Mouse (Mus musculus) heart, embryonic 16.5 days (tissue): Measurements from ENCODE around the gene Nup210l. TPM values are rescaled to one million over a fixed set of nuclear protein-coding genes. Genes with fewer than 3 reads are reported as not detected.
"Not testable (repeated sequence)": the region's sequence is repeated elsewhere in the genome, so short reads cannot be mapped to it uniquely, and the experiment has no call there.

ENCODE experiments used
- ATAC-seq: fragments of 200-750 bp; cut with Nextera tagmentation; replicated peaks from 2 replicates; pipeline ENCODE4 v1.8.0; 2017; ENCODE audit warnings: moderate number of reproducible peaks; ENCODE audit not compliant: insufficient read depth, low FRiP score; ENCODE audit errors: extremely low read depth
- H3K27ac ChIP-seq: fragments of 300-500 bp; sonication (generic); 2 replicates; pipeline ENCODE4 v1.5.1; 2014; ENCODE audit warnings: mild to moderate bottlenecking, low read length, control low read depth, moderate library complexity
- H3K27me3 ChIP-seq: fragments of 300-500 bp; sonication (generic); 2 replicates; pipeline ENCODE4 v1.6.1; 2014; ENCODE audit warnings: low read length, mixed read lengths; ENCODE audit not compliant: control insufficient read depth, insufficient read depth
- H3K36me3 ChIP-seq: fragments of 300-500 bp; sonication (generic); 2 replicates; pipeline ENCODE4 v1.6.1; 2014; ENCODE audit not compliant: control insufficient read depth, insufficient read depth
- H3K4me1 ChIP-seq: fragments of 300-500 bp; sonication (generic); 2 replicates; pipeline ENCODE4 v1.6.1; 2014; ENCODE audit warnings: low read length, mixed read lengths; ENCODE audit not compliant: control insufficient read depth, insufficient read depth
- H3K4me2 ChIP-seq: fragments of 300-500 bp; sonication (generic); 2 replicates; pipeline ENCODE4 v1.6.1; 2014; ENCODE audit warnings: low read depth, mild to moderate bottlenecking, control low read depth, low read length
- H3K4me3 ChIP-seq: fragments of 300-500 bp; sonication (generic); 2 replicates; pipeline ENCODE4 v1.5.1; 2014; ENCODE audit warnings: mild to moderate bottlenecking, control low read depth, low read length
- H3K9ac ChIP-seq: fragments of 300-500 bp; sonication (generic); 2 replicates; pipeline ENCODE4 v1.6.1; 2014; ENCODE audit warnings: low read length, control low read depth
- H3K9me3 ChIP-seq: fragments of 300-500 bp; sonication (generic); replicated peaks from 2 replicates; pipeline ENCODE4 v1.6.1; 2016; ENCODE audit warnings: low read length; ENCODE audit not compliant: control insufficient read depth
- WGBS: fragments of 180-500 bp; shearing (Covaris S2); extraction: QIAGEN DNeasy Blood & Tissue Kit; methylation state at CpG from one replicate; pipeline ENCODE4 v1.1.7; 2014; 5-methylcytosine and 5-hydroxymethylcytosine counted together
- polyA plus RNA-seq: library from polyadenylated mRNA; unstranded; fragments of >200 nt; fragmentation: Nextera tagmentation; extraction: Ambion mirVana; gene quantifications from 2 replicates; pipeline ENCODE4 v1.2.1, GENCODE M21; 2015

The Nup210l gene
- polyA plus RNA-seq, 1 experiment from 2014 or later, result 0.32 TPM

DNA sequence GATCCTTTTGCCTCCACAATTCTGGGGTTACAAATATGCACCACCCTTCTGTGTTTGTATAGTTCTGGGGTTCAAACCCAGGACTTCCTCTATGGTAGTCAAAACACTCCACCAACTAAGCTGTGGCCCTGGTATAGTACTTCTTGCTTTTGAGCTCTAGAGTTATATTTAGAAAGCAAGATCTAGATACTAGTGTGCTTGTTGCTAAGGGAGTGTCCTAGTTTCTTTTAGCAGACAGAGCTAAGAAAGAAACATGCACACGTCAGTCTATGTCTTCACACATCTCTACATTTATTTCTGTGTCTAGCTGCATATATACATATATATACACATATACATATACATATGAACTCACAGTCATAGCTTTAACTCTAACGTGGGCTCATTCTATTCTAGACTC lies 7.8 kb downstream of the Nup210l start:
- Histone ChIP-seq H3K27ac (peak overlapping the region; percentile 37; the same call in 1 of the 2 replicates), H3K4me2 (no peak overlapping the region), H3K9me3 (no peaks in the 10 kb centered on the region), H3K27me3 (no peaks in the 10 kb centered on the region), H3K9ac (no peak overlapping the region), H3K36me3 (no peaks in the 10 kb centered on the region), H3K4me3 (no peak overlapping the region), H3K4me1 (peaks cover 4% of the 10 kb centered on the region)
- ATAC-seq, result no peak
- WGBS, result 46% methylated on average over 2 of the region's 2 CpGs

DNA sequence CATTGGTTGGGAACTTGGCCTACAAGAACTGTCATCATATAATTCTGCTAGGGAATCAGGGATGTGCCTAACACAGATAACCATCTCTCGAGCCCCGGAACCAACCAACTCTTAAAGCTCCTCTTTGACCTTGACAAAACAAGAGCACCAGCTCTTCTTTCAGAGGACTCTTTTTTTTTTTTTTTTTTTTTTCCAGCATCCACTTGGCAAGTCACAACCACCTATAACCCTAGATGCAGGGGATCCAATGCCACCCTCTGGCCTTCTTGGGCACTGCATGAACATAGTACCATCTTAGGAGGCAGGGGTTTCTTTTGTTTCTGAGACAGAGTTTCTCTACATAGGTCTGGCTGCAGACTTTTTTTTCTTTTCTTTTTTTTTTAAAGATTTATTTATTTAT lies 10.4 kb downstream of the Nup210l start:
- WGBS, result 68% methylated on average over 2 of the region's 2 CpGs
- ATAC-seq, result no peak
- H3K4me1 ChIP-seq, result peaks cover 4% of the 10 kb centered on the region

GRCm38 (mm10) chr3:90115526-90115925 lies 11.6 kb downstream of the Nup210l start:
- no peak for ATAC-seq
- H3K4me1 ChIP-seq, result peaks cover 4% of the 10 kb centered on the region
- 67% methylated on average over 3 of the region's 3 CpGs for WGBS

More for the DNA sequence above, 10.4 kb downstream of the Nup210l start:
- Histone ChIP-seq H3K4me3 (no peak overlapping the region), H3K4me2 (no peak overlapping the region), H3K9me3 (no peaks in the 10 kb centered on the region), H3K9ac (no peak overlapping the region), H3K27ac (no peak overlapping the region), H3K27me3 (no peaks in the 10 kb centered on the region), H3K36me3 (no peaks in the 10 kb centered on the region)

DNA sequence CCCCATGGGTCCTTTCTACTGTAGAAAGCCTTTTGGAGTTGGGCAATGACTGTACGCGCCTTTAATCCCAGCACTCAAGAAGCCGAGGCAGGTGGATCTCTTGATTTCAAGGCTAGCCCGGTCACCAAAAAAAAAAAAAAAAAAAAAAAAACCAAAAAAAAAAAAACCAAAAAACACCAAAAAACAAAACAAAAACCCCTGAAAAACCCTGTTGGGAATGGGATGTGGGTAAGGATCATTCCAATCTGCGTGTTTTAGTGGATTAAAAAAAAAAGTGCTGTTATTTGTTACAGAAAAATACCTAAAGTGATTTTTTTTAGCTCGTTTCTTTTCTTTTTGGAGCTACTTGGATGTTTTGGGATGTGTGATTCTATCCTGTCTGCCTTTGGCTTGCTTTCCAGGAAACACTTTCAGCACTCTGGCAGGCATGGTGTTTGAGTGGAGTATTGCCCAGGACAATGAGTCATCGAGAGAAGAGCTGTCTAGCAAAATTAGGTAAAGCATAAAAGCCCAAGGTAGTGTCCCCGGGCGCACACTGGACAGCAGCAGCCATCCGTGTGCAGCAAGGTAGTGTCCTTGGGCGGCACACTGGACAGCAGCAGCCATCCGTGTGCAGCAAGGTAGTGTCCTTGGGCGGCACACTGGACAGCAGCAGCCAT lies 14.3 kb downstream of the Nup210l start:
- 84% methylated on average over 13 of the region's 13 CpGs for WGBS
- H3K9me3 ChIP-seq, result no peaks in the 10 kb centered on the region
- no peaks in the 10 kb centered on the region for H3K36me3 ChIP-seq
- no peak overlapping the region for H3K4me2 ChIP-seq
- H3K4me3 ChIP-seq, result no peak overlapping the region
- H3K9ac ChIP-seq, result no peak overlapping the region
- ATAC-seq, result no peak
- H3K4me1 ChIP-seq, result no peaks in the 10 kb centered on the region
- H3K27ac ChIP-seq, result no peak overlapping the region
- H3K27me3 ChIP-seq, result no peaks in the 10 kb centered on the region

More at GRCm38 (mm10) chr3:90115526-90115925, 11.6 kb downstream of the Nup210l start:
- no peaks in the 10 kb centered on the region for H3K27me3 ChIP-seq
- H3K4me2 ChIP-seq, result no peak overlapping the region
- H3K27ac ChIP-seq, result no peak overlapping the region
- H3K9me3 ChIP-seq, result no peaks in the 10 kb centered on the region
- H3K4me3 ChIP-seq, result no peak overlapping the region
- no peak overlapping the region for H3K9ac ChIP-seq
- H3K36me3 ChIP-seq, result no peaks in the 10 kb centered on the region

GRCm38 (mm10) chr3:90122036-90122435 lies 18.1 kb downstream of the Nup210l start:
- ATAC-seq, result not testable (repeated sequence)
- 78% methylated on average over 5 of the region's 5 CpGs for WGBS

GRCm38 (mm10) chr3:90125710-90126109 lies 21.8 kb downstream of the Nup210l start:
- WGBS, result 66% methylated on average over 5 of the region's 5 CpGs
- no peak overlapping the region for H3K27ac ChIP-seq
- no peaks in the 10 kb centered on the region for H3K4me1 ChIP-seq
- ATAC-seq, result no peak
- H3K9me3 ChIP-seq, result no peaks in the 10 kb centered on the region
- H3K36me3 ChIP-seq, result no peaks in the 10 kb centered on the region
- no peak overlapping the region for H3K4me3 ChIP-seq
- no peaks in the 10 kb centered on the region for H3K27me3 ChIP-seq
- H3K4me2 ChIP-seq, result no peak overlapping the region
- H3K9ac ChIP-seq, result no peak overlapping the region

More at GRCm38 (mm10) chr3:90122036-90122435, 18.1 kb downstream of the Nup210l start:
- H3K27ac ChIP-seq, H3K9ac ChIP-seq, H3K4me2 ChIP-seq, H3K4me1 ChIP-seq, H3K9me3 ChIP-seq, H3K27me3 ChIP-seq, H3K36me3 ChIP-seq, H3K4me3 ChIP-seq: not testable (repeated sequence)

GRCm38 (mm10) chr3:90127881-90128280 lies 23.9 kb downstream of the Nup210l start:
- no peak for ATAC-seq
- Histone ChIP-seq H3K27ac (no peak overlapping the region), H3K4me2 (no peak overlapping the region), H3K4me3 (no peak overlapping the region), H3K27me3 (no peaks in the 10 kb centered on the region), H3K4me1 (no peaks in the 10 kb centered on the region), H3K9ac (no peak overlapping the region), H3K9me3 (no peaks in the 10 kb centered on the region), H3K36me3 (no peaks in the 10 kb centered on the region)
- 90% methylated on average over 6 of the region's 6 CpGs for WGBS

DNA sequence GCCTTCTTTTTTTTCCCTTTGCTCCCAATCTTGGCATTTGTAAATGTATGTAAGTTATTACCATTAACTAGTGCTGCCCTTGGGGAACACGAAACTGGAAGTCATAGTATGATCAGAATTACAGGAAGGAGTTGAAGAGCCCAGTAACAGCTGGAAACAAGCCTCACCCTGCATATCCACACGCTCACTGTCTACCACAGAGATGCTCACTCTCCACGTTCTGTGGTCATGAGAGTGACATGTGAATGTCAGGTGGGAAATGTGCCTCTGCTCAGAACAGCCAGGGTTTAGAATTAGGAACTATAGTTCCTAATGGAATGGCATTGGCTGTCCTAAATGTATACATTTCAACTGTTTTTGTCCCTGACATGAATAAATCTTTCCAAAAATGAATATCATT lies 28.8 kb downstream of the Nup210l start:
- no peaks in the 10 kb centered on the region for H3K36me3 ChIP-seq
- no peak for ATAC-seq
- 64% methylated on average over 3 of the region's 3 CpGs for WGBS

GRCm38 (mm10) chr3:90133331-90133730 lies 29.4 kb downstream of the Nup210l start:
- WGBS, result 76% methylated on average over 1 of the region's 1 CpGs
- Histone ChIP-seq H3K4me1 (no peaks in the 10 kb centered on the region), H3K9me3 (no peaks in the 10 kb centered on the region), H3K27ac (no peak overlapping the region), H3K9ac (no peak overlapping the region), H3K36me3 (no peaks in the 10 kb centered on the region), H3K4me2 (no peak overlapping the region), H3K4me3 (no peak overlapping the region), H3K27me3 (no peaks in the 10 kb centered on the region)
- ATAC-seq, result no peak

More for the DNA sequence above, 28.8 kb downstream of the Nup210l start:
- Histone ChIP-seq H3K4me3 (no peak overlapping the region), H3K27me3 (no peaks in the 10 kb centered on the region), H3K9ac (no peak overlapping the region), H3K4me2 (no peak overlapping the region), H3K4me1 (no peaks in the 10 kb centered on the region), H3K27ac (no peak overlapping the region), H3K9me3 (no peaks in the 10 kb centered on the region)
